Mouse (Mus musculus) intestine, embryonic 14.5 days (tissue): ENCODE data around the gene Cbr1. TPM values are rescaled to one million over a fixed set of nuclear protein-coding genes. Genes with fewer than 3 reads are reported as not detected.

Experiments used
- ATAC-seq: fragments of 200-750 bp; cut with Nextera tagmentation; replicated peaks from 2 replicates; pipeline ENCODE4 v1.8.0; 2017; ENCODE audit warnings: low read depth, moderate number of reproducible peaks, moderate TSS enrichment, moderate library complexity; ENCODE audit not compliant: low FRiP score, low TSS enrichment
- DNase-seq: peaks from one replicate; pipeline ENCODE4 v3.0.0-alpha.2; 2018; ENCODE audit warnings: low spot score
- H3K27ac ChIP-seq: fragments of 300-500 bp; sonication (generic); 2 replicates; pipeline ENCODE4 v1.5.1; 2014; ENCODE audit warnings: low read depth, mild to moderate bottlenecking, control low read depth
- H3K27me3 ChIP-seq: fragments of 300-500 bp; sonication (generic); replicated peaks from 2 replicates; pipeline ENCODE4 v1.6.1; 2014; ENCODE audit warnings: low read length, control low read depth; ENCODE audit not compliant: control insufficient read depth, insufficient read depth
- H3K36me3 ChIP-seq: fragments of 300-500 bp; sonication (generic); 2 replicates; pipeline ENCODE4 v1.6.1; 2014; ENCODE audit warnings: low read length, control low read depth; ENCODE audit not compliant: control insufficient read depth, insufficient read depth
- H3K4me1 ChIP-seq: fragments of 300-500 bp; sonication (generic); replicated peaks from 2 replicates; pipeline ENCODE4 v1.6.1; 2014; ENCODE audit warnings: low read length, control low read depth, mixed read lengths; ENCODE audit not compliant: control insufficient read depth, insufficient read depth
- H3K4me2 ChIP-seq: fragments of 300-500 bp; sonication (generic); 2 replicates; pipeline ENCODE4 v1.6.1; 2014; ENCODE audit warnings: low read length
- H3K4me3 ChIP-seq: fragments of 300-500 bp; sonication (generic); 2 replicates; pipeline ENCODE4 v1.5.1; 2014; ENCODE audit warnings: low read depth, low read length, control low read depth, mixed read lengths
- H3K9ac ChIP-seq: fragments of 300-500 bp; sonication (generic); 2 replicates; pipeline ENCODE4 v1.6.1; 2014; ENCODE audit warnings: mild to moderate bottlenecking, low read length
- H3K9me3 ChIP-seq: fragments of 300-500 bp; sonication (generic); 2 replicates; pipeline ENCODE4 v1.6.1; 2016; ENCODE audit warnings: low read length, control low read depth; ENCODE audit not compliant: control insufficient read depth
- WGBS: fragments of 180-500 bp; shearing (Covaris S2); extraction: QIAGEN DNeasy Blood & Tissue Kit; methylation state at CpG from one replicate; pipeline ENCODE4 v1.1.7; 2014; 5-methylcytosine and 5-hydroxymethylcytosine counted together
- polyA plus RNA-seq: library from polyadenylated mRNA; unstranded; fragments of >200 nt; fragmentation: Nextera tagmentation; extraction: Ambion mirVana; gene quantifications from 2 replicates; pipeline ENCODE4 v1.2.1, GENCODE M21; 2014

The Cbr1 gene
- polyA plus RNA-seq, 1 experiment from 2014 or later = 84.7 TPM

DNA sequence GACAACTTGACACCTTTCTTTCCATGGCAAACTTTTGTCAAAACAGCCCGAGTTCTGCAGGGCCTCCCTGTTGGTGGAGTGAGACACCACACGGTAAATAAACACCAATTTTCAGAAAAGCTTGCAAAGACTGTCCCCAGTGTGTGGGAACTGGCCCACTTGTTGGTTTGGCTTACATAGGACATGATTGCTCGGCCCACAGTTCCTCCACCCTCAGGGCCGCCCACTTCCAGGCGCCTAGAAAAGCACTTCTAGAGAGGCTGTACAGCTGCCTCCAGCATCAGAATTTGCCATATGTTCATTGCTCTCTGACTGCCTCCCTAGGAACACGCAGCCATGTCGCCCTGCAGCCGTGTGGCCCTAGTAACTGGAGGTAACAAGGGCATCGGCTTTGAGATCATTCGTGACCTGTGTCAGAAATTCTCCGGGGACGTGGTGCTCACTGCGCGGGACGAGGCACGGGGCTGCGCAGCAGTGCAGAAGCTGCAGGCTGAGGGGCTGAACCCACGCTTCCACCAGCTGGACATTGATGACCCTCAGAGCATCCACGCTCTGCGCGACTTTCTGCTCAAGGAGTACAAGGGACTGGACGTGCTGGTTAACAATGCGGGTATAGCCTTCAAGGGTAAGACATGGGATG lies 22.2 kb downstream of the Cbr1 start, which contains the start of gene Gm5678:
TSS of gene Gm5678 (plus strand) at position 337 of the 640 bp plus-strand sequence.
- Histone ChIP-seq H3K4me2 (no peak within 1 kb of the TSS), H3K9me3 (no peaks in the 10 kb centered on the region), H3K36me3 (no peaks in the 10 kb centered on the region), H3K9ac (no peak within 1 kb of the TSS), H3K27ac (no peak within 1 kb of the TSS), H3K4me3 (no peak within 1 kb of the TSS), H3K4me1 (no peaks in the 10 kb centered on the region), H3K27me3 (no peaks in the 10 kb centered on the region)
- ATAC-seq (no peak), DNase-seq (no peak)
- 78% methylated on average over 23 of the region's 23 CpGs for WGBS

DNA sequence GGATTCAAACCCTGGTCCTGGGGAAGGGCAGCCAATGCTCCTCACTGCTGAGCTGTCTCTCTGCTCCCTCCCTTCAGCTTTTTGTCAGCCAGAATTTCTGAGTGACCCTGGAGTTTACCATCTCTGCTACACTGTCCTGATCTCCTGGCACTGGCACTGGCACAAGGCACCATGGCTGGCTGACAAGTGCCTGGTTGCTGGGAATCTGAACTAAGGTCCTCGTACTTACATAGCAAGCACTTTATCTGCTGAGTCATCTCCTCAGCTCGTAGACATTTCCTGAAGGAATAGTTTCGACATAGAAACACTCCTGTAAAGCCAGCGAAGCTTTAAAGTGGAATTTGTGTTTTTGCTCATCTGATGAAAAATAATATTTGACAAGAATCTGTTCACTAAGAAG lies 38.4 kb downstream of the Cbr1 start:
- ATAC-seq = no peak
- H3K27me3 ChIP-seq = no peaks in the 10 kb centered on the region
- no peaks in the 10 kb centered on the region for H3K4me1 ChIP-seq
- H3K9ac ChIP-seq = no peak overlapping the region
- peak; percentile 41 for DNase-seq
- H3K27ac ChIP-seq = no peak overlapping the region
- no peaks in the 10 kb centered on the region for H3K36me3 ChIP-seq
- no peak overlapping the region for H3K4me3 ChIP-seq
- no peaks in the 10 kb centered on the region for H3K9me3 ChIP-seq
- no peak overlapping the region for H3K4me2 ChIP-seq
- WGBS = 58% methylated on average over 4 of the region's 4 CpGs

DNA sequence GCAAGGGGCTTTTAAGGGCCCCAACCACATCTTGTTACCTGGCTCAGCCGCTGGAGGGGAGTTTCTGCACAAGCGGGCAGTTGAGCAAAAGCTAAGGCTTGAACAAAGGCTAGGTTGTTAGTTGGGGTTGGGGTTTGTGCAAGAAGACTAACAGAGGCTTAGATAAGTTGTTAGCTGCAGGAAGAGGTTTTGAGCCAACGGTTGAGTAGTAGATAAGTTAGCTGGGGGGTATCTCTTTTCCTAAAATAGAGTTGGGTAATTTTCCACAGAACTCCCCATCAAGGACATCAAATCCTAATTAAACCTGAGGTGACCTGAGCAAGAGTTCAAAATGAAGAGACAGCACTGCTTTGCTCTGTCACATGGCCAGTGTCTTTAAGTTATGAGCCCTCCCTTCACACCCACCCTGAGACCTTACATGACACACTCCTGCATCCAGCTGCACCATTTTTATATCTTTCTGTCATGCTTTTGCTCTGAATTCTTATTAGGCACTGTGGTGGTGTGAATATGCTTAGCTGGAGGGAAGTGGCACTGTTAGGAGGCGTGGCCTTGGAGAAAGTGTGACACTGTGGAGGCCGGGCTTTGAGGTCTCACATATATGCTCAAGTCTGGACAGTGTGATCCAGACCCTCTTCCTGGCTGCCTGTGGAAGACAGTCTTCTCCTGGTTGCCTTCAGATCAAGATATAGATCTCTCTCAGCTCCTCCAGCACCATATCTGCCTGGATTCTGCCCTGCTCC lies 43.0 kb downstream of the Cbr1 start:
- no peaks in the 10 kb centered on the region for H3K9me3 ChIP-seq
- H3K4me1 ChIP-seq = no peaks in the 10 kb centered on the region
- H3K27ac ChIP-seq = no peak overlapping the region
- no peak overlapping the region for H3K4me3 ChIP-seq
- no peak overlapping the region for H3K9ac ChIP-seq
- H3K27me3 ChIP-seq = no peaks in the 10 kb centered on the region
- WGBS = 83% methylated on average over 5 of the region's 5 CpGs
- H3K36me3 ChIP-seq = no peaks in the 10 kb centered on the region
- no peak for ATAC-seq
- DNase-seq = peak; percentile 10
- no peak overlapping the region for H3K4me2 ChIP-seq

Other genes with a start within 250 kb of the Cbr1 start
- gene Setd4, start 1.8 kb upstream of the Cbr1 start, polyA plus RNA-seq = 13.0 and 13.4 TPM in 2 replicates
- gene Gm5678, start 22.2 kb downstream of the Cbr1 start, polyA plus RNA-seq = 0.19 TPM in 1 of 2 replicates, not detected in the other
- 1.7 and 1.9 TPM in 2 replicates for gene Cbr3, start 77.4 kb downstream of the Cbr1 start, polyA plus RNA-seq
- 13.4 and 15.6 TPM in 2 replicates for gene Dop1b, start 106.1 kb downstream of the Cbr1 start, polyA plus RNA-seq
- 36.8 and 37.3 TPM in 2 replicates for gene Morc3, start 226.3 kb downstream of the Cbr1 start, polyA plus RNA-seq